Mouse (Mus musculus) ZHBTc4 (cell line): ENCODE results near the gene Vps51.

ENCODE experiments used
- DNase-seq: peaks from one replicate; pipeline ENCODE4 v3.0.0-alpha.2; 2011; ENCODE audit warnings: low read depth, low spot score

The Vps51 gene

GRCm38 (mm10) chr19:6079983-6080480 is 3.0 kb upstream of the Vps51 start, which contains the start of gene Tmem262:
Gene Tmem262, plus strand, starts transcription at chr19:6080033.
- no peak for DNase-seq

GRCm38 (mm10) chr19:6073889-6074288 is 3.1 kb downstream of the Vps51 start:
- no peak for DNase-seq

DNA sequence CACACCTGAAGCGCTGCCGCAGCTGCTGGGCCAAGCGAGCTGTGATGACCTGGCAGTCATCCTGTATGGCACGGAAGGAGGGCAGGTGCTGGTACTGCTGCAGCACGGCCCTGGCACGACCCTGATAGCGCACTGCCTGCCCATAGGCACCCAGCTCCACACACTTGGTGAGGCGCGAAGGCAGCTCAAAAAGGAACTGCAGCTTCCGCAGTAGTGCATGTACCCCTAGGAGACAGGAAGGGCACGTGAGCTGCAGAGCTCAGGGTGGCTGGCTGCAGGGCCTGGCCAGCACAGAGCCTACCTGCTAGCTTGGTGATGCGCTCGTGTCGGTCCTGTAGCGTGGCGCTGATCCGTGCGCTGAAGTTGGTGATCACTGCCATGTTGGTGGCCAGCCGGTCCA is 5.8 kb downstream of the Vps51 start:
- no peak for DNase-seq

DNA sequence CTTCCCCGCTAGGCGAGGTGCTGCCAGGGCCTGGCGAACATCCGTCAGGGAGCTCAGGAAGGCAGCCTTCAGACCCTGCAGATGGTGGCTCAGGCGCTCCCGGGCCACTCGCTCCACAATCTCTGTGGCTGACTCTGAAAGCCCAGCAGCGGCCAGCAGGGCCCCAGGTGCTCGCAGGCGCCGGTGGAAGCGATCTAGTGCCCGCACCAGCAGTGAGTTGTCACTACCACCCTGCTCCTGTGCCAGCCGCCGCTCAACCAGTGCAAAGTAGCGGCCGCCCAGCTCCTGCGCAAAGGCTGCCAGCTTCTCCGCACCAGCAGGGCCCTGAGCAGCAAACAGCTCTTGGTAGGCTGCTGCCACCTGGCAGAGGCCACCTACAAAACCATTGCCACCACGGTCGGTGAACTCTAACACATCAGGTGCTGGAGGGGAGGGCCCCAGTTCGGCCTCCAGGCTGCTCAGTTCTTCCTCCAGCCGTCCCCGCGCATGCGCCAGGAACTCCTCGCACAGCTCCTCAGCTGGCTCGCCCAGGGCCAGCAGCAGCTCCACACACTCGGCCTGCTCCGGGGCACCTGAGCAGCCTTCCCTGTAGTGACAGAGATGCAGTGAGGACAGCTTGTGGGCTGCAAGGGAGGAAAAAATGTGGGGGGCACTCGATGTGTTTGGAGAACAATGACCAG is 6.3 kb downstream of the Vps51 start:
- DNase-seq = peak; percentile 84

- DNase-seq = no peak
Measured at GRCm38 (mm10) chr19:6069851-6070250, 7.2 kb downstream of the Vps51 start.

- no peak for DNase-seq
Measured at GRCm38 (mm10) chr19:6068951-6069350, 8.1 kb downstream of the Vps51 start.

GRCm38 (mm10) chr19:6067724-6068415 is 9.2 kb downstream of the Vps51 start, which contains the start of gene Tm7sf2:
Gene Tm7sf2, minus strand, starts transcription at chr19:6068373.
- DNase-seq = peak; percentile 96

- peak; percentile 96 for DNase-seq
Measured at GRCm38 (mm10) chr19:6067011-6067723, 9.9 kb downstream of the Vps51 start.

DNA sequence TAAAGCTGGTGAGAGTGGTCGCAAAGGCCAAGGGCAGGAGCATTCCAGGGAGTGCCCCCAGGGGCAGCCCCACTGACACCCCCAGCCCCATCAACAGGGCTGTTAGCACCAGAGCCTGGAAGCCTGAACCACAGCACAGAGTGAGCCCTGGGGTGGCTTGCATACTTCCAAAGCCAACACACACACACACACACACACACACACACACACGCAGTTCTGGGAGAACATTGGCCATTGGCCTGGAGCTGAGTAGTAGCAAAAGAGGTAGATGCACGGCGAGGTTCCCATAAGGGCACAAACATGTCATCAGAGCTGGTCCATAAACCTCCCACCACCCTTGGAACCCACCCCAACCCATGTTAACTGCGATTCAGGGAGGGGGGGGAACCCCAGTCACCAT is 10.5 kb downstream of the Vps51 start:
- no peak for DNase-seq

- no peak for DNase-seq
Measured at GRCm38 (mm10) chr19:6063081-6063480, 13.9 kb downstream of the Vps51 start.

DNA sequence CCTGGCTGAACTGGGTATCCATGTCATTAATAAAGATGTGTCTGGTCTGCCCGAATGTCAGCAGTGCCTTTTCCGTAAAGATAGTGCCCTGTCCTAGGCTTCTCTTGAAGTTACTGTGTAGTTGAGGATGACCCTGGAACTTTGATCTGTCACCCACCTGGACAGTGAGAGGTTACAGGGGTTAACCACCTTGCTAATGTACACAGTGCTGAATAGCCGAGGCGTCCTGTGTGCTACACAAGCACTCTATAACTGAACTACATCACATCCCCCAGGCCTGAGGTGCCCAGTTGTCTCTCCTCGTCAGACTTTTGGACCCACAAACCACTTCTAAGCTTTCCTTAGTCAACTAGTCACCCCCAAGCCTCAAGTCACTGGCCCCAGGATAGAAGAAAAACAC is 14.6 kb downstream of the Vps51 start:
- no peak for DNase-seq

DNA sequence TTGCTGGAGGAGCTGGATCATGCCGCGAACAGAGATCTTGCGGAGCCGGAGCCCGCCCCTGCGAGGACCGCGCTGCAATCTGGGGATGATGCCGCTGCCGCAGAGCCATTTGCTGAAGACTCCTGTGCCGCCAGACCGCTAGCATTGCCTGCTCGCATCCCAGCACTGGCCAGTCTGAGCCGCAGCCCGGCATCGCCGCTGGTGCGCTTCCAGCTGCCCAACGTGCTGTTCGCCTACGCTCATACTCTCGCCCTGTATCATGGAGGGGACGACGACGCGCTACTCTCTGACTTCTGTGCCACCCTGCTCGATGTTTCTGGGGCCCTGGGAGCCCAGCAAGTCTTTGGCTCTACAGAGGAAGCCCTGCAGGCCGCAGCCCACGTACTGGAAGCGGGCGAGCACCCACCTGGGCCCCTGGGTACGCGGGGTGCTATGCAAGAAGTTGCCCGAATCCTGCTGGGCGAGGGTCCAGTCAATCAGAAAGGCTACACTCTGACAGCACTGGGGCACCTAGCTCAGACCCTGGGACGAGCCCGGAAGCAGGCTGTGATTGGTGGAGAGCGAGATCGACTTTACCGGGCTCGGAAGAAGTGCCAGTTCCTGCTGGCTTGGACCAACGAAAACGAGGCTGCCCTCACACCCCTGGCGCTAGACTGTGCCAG is 15.3 kb downstream of the Vps51 start:
- peak; percentile 59 for DNase-seq

DNA sequence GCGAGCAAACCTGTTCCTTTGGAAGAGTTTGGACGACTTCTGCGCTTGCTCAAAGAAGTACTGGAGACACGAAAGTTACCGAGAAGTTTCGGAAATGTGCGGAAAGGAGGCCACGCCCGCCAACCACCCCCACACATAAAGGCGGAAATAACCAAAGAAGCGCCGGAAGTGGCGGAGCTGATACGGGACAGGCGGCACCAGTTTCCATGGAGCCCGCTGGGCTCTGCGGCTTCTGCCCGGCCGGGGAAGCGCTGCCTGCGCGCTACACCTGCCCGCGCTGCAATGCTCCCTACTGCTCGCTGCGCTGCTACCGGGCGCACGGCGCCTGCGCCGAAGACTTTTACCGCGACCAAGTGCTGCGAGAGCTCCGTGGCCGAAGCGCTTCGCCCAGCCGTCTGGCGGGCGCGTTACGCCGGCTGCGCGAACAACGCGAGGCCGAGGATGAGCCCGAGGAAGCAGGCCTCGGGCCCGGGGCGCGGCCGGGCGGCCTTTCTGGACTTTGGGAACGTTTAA is 16.0 kb downstream of the Vps51 start, which contains the start of gene Znhit2:
Znhit2 (plus strand) TSS at position 172 of the 513 bp plus-strand sequence.
- DNase-seq = peak; percentile 96

- no peak for DNase-seq
Measured at GRCm38 (mm10) chr19:6058966-6059365, 18.1 kb downstream of the Vps51 start.

DNA sequence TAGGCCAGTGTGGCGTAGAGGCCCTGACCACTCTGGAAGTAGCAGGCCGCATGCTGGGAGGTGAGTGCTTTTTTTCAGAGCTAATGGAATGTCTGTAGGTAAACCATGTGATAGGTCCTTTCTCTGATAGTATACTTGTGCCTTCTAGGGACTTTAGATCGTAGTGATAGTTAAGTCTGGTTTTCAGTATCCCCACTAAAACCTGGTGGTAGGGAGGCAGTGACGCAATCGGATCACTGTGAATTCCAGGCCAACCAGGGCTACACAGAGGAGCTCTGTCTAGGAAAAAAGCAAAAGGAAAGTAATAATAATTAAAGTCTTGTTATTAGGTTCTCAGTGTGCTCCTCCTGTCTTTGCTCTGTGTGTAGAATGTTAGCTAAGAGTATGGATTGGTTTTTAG is 18.5 kb downstream of the Vps51 start:
- no peak for DNase-seq

GRCm38 (mm10) chr19:6057313-6058096 is 19.5 kb downstream of the Vps51 start, which contains the start of the genes Mrpl49 and Fau:
Gene Mrpl49, minus strand, starts transcription at chr19:6057785.
Gene Fau, plus strand, starts transcription at chr19:6057844.
- DNase-seq = peak; percentile 99

DNA sequence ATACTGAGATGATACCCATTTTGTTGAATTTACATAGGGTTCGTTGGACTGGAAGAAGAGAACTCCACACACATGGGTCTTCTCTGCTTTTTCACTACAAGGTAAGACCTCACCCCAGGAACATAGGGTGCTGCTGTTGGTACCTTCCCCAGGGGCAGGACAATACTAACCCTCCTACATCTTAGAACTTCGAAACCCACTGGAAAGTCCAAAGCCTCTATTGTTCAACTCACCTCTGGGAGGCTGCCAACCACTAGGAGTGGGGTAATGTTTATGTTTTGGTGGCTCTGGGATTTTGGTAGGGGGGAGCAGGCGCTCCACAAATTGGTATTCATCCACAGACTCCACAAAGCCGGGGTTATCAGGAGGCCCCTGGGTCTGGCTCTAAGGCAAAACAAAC is 20.3 kb downstream of the Vps51 start:
- no peak for DNase-seq

DNA sequence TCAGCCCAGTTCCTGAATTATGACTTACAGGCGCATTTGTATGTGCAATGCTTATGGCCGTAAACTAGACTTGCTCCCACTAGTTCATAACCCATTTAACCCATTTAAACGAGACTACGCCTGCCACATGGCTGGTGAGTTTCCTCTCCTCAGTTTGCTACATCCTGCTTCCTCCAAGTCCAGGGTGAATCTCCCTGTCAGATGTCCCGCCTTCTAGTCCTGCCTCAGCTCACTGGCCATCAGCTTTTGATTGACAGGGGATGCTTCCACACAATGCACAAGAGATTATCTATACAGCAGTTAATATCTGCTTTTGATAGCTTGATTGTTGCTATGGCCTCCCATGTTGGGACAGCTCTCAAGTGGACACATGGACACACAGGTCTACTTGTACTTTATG is 22.7 kb downstream of the Vps51 start:
- no peak for DNase-seq

DNA sequence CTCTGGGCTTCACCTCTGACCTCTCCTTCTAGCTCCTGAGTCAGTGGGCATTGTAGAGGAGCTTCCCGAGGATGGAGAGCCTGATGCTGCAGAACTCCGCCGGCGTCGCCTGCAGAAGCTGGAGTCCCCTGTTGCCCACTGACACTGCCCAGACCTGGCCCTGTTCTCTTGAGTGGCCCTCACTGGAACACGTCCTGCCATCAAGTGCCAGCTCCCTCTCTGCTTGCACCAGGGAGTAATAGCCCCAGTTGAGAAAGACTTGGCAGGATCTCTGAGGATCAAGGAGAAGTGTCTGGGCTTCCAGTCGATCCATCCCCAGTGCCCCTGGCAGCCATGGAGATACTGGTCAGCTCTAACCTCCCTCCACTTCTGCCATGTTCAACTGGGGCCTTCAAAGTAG is 24.5 kb downstream of the Vps51 start:
- DNase-seq = peak; percentile 0

GRCm38 (mm10) chr19:6048681-6049410 is 28.2 kb downstream of the Vps51 start:
- DNase-seq = no peak
